Mouse (Mus musculus): ENCODE measurements around the gene Acaa1a. TPM values are rescaled to one million over a fixed set of nuclear protein-coding genes. Genes with fewer than 3 reads are reported as not detected.

Gene Acaa1a
- polyA plus RNA-seq, 1 experiment from 2014 or later, result 43.1 TPM

Other genes with a start within 250 kb of the Acaa1a start
- gene Plcd1, start 246.2 kb upstream of the Acaa1a start, polyA plus RNA-seq (2016; fragmentation: Nextera tagmentation; extraction: Ambion mirVana), result 2.8 and 3.1 TPM in 2 replicates
- gene Dlec1, start 237.2 kb upstream of the Acaa1a start, polyA plus RNA-seq (2016; fragmentation: Nextera tagmentation; extraction: Ambion mirVana), result 0.12 TPM in 2 replicates
- 0.55 and 0.85 TPM in 2 replicates for gene Acaa1b, start 182.6 kb upstream of the Acaa1a start, polyA plus RNA-seq (2016; fragmentation: Nextera tagmentation; extraction: Ambion mirVana)
- not detected in 2 replicates for gene Gm47289, start 180.5 kb upstream of the Acaa1a start, polyA plus RNA-seq (2016; fragmentation: Nextera tagmentation; extraction: Ambion mirVana)
- not detected in 2 replicates for gene Slc22a13, start 130.6 kb upstream of the Acaa1a start, polyA plus RNA-seq (2016; fragmentation: Nextera tagmentation; extraction: Ambion mirVana)
- 11.1 and 12.2 TPM in 2 replicates for gene Oxsr1, start 17.2 kb upstream of the Acaa1a start, polyA plus RNA-seq (2016; fragmentation: Nextera tagmentation; extraction: Ambion mirVana)
- gene Myd88, start 1.7 kb downstream of the Acaa1a start, polyA plus RNA-seq (2016; fragmentation: Nextera tagmentation; extraction: Ambion mirVana), result 21.3 and 22.2 TPM in 2 replicates
- 4.6 and 5.0 TPM in 2 replicates for gene Xylb, start 17.7 kb downstream of the Acaa1a start, polyA plus RNA-seq (2016; fragmentation: Nextera tagmentation; extraction: Ambion mirVana)
- not detected in 2 replicates for gene Slc22a14, start 25.9 kb downstream of the Acaa1a start, polyA plus RNA-seq (2016; fragmentation: Nextera tagmentation; extraction: Ambion mirVana)
- 7.0 TPM in 2 replicates for gene Acvr2b, start 62.4 kb downstream of the Acaa1a start, polyA plus RNA-seq (2016; fragmentation: Nextera tagmentation; extraction: Ambion mirVana)
- 11.4 and 11.7 TPM in 2 replicates for gene Exog, start 105.3 kb downstream of the Acaa1a start, polyA plus RNA-seq (2016; fragmentation: Nextera tagmentation; extraction: Ambion mirVana)
- gene Scn5a, start 239.3 kb downstream of the Acaa1a start, polyA plus RNA-seq (2016; fragmentation: Nextera tagmentation; extraction: Ambion mirVana), result 0.02 and 0.10 TPM in 2 replicates

Measured in liver, embryonic 12.5 days (tissue).